Mouse (Mus musculus) E14TG2a.4 (cell line): ENCODE data around the gene Il11.

Source experiments
- CTCF ChIP-seq: conservative IDR thresholded peaks from 2 replicates; pipeline ENCODE4 v1.5.1; 2014; ENCODE audit warnings: low read length
- NANOG ChIP-seq: IDR thresholded peaks from 2 replicates; pipeline ENCODE4 v1.6.1; 2014; ENCODE audit warnings: borderline replicate concordance, low read length, mixed read lengths
- POU5F1 ChIP-seq: IDR thresholded peaks from 2 replicates; pipeline ENCODE4 v1.6.1; 2014; ENCODE audit warnings: low read length, borderline replicate concordance

DNA sequence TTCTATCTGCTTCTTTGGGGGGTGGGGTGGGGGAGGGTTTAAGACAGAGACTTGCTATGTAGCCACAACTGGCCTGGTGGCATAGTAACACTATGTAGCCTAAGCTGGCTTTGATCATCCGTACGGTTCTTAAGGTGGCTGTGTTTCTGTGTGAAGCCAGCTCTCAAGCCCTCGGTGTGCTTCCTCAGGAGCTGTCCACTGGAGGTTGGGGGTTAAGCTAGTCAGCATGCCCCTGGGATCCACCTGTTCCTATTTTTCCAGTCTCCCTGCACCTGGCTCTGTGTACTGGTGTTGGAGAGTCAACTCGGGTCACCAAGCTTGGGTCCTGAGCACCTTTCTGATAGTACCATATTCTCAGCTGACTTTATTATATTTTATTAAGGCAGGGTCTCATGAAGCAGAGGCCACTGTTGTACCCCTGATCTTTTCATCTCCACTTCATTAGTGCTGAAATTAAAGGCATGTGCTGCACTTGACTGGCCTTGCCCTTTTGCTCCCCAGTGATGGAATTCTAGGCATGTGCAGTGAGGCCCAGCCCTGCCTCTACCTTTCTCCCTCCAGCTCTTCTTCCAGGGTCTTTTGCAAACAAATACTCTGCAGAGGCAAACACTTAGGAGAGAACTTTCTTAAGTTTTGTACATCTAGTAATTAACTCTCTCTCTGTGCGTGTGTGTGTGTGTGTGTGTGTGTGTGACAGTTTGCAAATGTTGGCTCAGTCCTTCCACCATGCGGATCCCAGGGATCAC is 39.7 kb upstream of the Il11 start:
- TF ChIP-seq CTCF (no peak), NANOG (no peak), POU5F1 (no peak)
